Mouse (Mus musculus): Measurements from ENCODE around the gene Ms4a6d. TPM values are rescaled to one million over a fixed set of nuclear protein-coding genes. Genes with fewer than 3 reads are reported as not detected.

Gene Ms4a6d
- polyA plus RNA-seq (2014; fragmentation: Illumina TruSeq; extraction: RNeasy Lipid Tissue Mini Kit (QIAGEN cat#74804); ENCODE audit: low replicate concordance), result 12.8 TPM

DNA sequence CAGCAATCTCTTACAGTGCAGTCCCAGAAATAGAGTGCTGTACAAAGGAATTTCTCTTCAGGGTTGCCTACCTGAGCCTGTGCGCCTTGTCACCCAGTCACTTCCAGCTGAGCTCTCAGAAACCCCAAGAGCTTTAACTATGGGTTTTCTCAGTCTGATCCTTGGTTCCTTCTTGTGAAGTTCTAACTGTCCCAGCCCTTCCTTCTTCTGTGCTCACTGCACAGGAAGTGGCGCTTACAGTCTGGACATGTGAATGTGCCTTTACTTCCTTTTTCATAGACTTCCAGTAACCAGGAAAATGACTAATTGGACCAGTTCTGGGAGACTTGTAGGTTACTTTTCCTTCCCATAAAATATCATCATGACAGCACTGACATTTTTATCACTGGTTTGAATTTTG, at the start of gene Ms4a6d:
TSS of gene Ms4a6d (minus strand) at position 247 of the 400 bp plus-strand sequence.

GRCm38 (mm10) chr19:11640732-11641131, 36.1 kb upstream of the Ms4a6d start, which contains the start of gene Ms4a3:
Gene Ms4a3, minus strand, starts transcription at chr19:11640851.

GRCm38 (mm10) chr19:11623551-11623950, 18.9 kb upstream of the Ms4a6d start, which contains the start of gene Ms4a2:
Gene Ms4a2, minus strand, starts transcription at chr19:11623719.

Other genes with a start within 250 kb of the Ms4a6d start
- 18.4 TPM for gene Ms4a4a, start 229.3 kb downstream of the Ms4a6d start, polyA plus RNA-seq (2014; fragmentation: Illumina TruSeq; extraction: RNeasy Lipid Tissue Mini Kit (QIAGEN cat#74804); ENCODE audit: low replicate concordance)
- 5.5 TPM for gene Ms4a4c, start 200.1 kb downstream of the Ms4a6d start, polyA plus RNA-seq (2014; fragmentation: Illumina TruSeq; extraction: RNeasy Lipid Tissue Mini Kit (QIAGEN cat#74804); ENCODE audit: low replicate concordance)
- 8.9 TPM for gene Ms4a4b, start 161.3 kb downstream of the Ms4a6d start, polyA plus RNA-seq (2014; fragmentation: Illumina TruSeq; extraction: RNeasy Lipid Tissue Mini Kit (QIAGEN cat#74804); ENCODE audit: low replicate concordance)
- gene Ms4a6c, start 135.5 kb downstream of the Ms4a6d start, polyA plus RNA-seq (2014; fragmentation: Illumina TruSeq; extraction: RNeasy Lipid Tissue Mini Kit (QIAGEN cat#74804); ENCODE audit: low replicate concordance), result 45.5 TPM
- 4.4 TPM for gene Gm8369, start 118.9 kb downstream of the Ms4a6d start, polyA plus RNA-seq (2014; fragmentation: Illumina TruSeq; extraction: RNeasy Lipid Tissue Mini Kit (QIAGEN cat#74804); ENCODE audit: low replicate concordance)
- 24.6 TPM for gene Ms4a6b, start 88.3 kb downstream of the Ms4a6d start, polyA plus RNA-seq (2014; fragmentation: Illumina TruSeq; extraction: RNeasy Lipid Tissue Mini Kit (QIAGEN cat#74804); ENCODE audit: low replicate concordance)
- 41.4 TPM for gene Ms4a4d, start 68.0 kb downstream of the Ms4a6d start, polyA plus RNA-seq (2014; fragmentation: Illumina TruSeq; extraction: RNeasy Lipid Tissue Mini Kit (QIAGEN cat#74804); ENCODE audit: low replicate concordance)
- gene Ms4a2, start 18.9 kb upstream of the Ms4a6d start, polyA plus RNA-seq (2014; fragmentation: Illumina TruSeq; extraction: RNeasy Lipid Tissue Mini Kit (QIAGEN cat#74804); ENCODE audit: low replicate concordance), result not detected
- not detected for gene Ms4a3, start 36.0 kb upstream of the Ms4a6d start, polyA plus RNA-seq (2014; fragmentation: Illumina TruSeq; extraction: RNeasy Lipid Tissue Mini Kit (QIAGEN cat#74804); ENCODE audit: low replicate concordance)
- not detected for gene Oosp2, start 55.7 kb upstream of the Ms4a6d start, polyA plus RNA-seq (2014; fragmentation: Illumina TruSeq; extraction: RNeasy Lipid Tissue Mini Kit (QIAGEN cat#74804); ENCODE audit: low replicate concordance)
- 0.63 TPM for gene Oosp1, start 86.3 kb upstream of the Ms4a6d start, polyA plus RNA-seq (2014; fragmentation: Illumina TruSeq; extraction: RNeasy Lipid Tissue Mini Kit (QIAGEN cat#74804); ENCODE audit: low replicate concordance)
- not detected for gene Oosp3, start 92.2 kb upstream of the Ms4a6d start, polyA plus RNA-seq (2014; fragmentation: Illumina TruSeq; extraction: RNeasy Lipid Tissue Mini Kit (QIAGEN cat#74804); ENCODE audit: low replicate concordance)
- 0.45 TPM for gene Gif, start 142.7 kb upstream of the Ms4a6d start, polyA plus RNA-seq (2014; fragmentation: Illumina TruSeq; extraction: RNeasy Lipid Tissue Mini Kit (QIAGEN cat#74804); ENCODE audit: low replicate concordance)
- 25.3 TPM for gene Mrpl16, start 165.5 kb upstream of the Ms4a6d start, polyA plus RNA-seq (2014; fragmentation: Illumina TruSeq; extraction: RNeasy Lipid Tissue Mini Kit (QIAGEN cat#74804); ENCODE audit: low replicate concordance)
- gene Stx3, start 214.6 kb upstream of the Ms4a6d start, polyA plus RNA-seq (2014; fragmentation: Illumina TruSeq; extraction: RNeasy Lipid Tissue Mini Kit (QIAGEN cat#74804); ENCODE audit: low replicate concordance), result 129 TPM
- gene Olfr1417, start 234.4 kb upstream of the Ms4a6d start, polyA plus RNA-seq (2014; fragmentation: Illumina TruSeq; extraction: RNeasy Lipid Tissue Mini Kit (QIAGEN cat#74804); ENCODE audit: low replicate concordance), result not detected